Mouse (Mus musculus) liver, adult 2 months (tissue): ENCODE measurements around the gene Trabd. TPM values are rescaled to one million over a fixed set of nuclear protein-coding genes. Genes with fewer than 3 reads are reported as not detected.

Source experiments
- DNase-seq: peaks from one replicate; pipeline ENCODE4 v3.0.0-alpha.2; 2011; ENCODE audit warnings: low read depth, low spot score; ENCODE audit errors: extremely low read depth
- H3K27ac ChIP-seq: fragments of 200-500 bp; replicated peaks from 2 replicates; pipeline ENCODE4 v1.5.1; 2012; ENCODE audit warnings: low read depth, mild to moderate bottlenecking, control low read depth, inconsistent platforms, low read length; ENCODE audit not compliant: insufficient read depth
- H3K27me3 ChIP-seq: fragments of 200-500 bp; 2 replicates; pipeline ENCODE4 v1.6.1; 2012; ENCODE audit warnings: mild to moderate bottlenecking, moderate library complexity, low read length, inconsistent platforms; ENCODE audit not compliant: control insufficient read depth, insufficient read depth
- H3K36me3 ChIP-seq: fragments of 200-500 bp; 2 replicates; pipeline ENCODE4 v1.6.1; 2012; ENCODE audit warnings: low read length, inconsistent platforms; ENCODE audit not compliant: control insufficient read depth, insufficient read depth
- H3K4me1 ChIP-seq: fragments of 200-500 bp; 2 replicates; pipeline ENCODE4 v1.6.1; 2011; ENCODE audit warnings: low read length; ENCODE audit not compliant: control insufficient read depth, insufficient read depth
- H3K4me3 ChIP-seq: fragments of 200-500 bp; 2 replicates; pipeline ENCODE4 v1.5.1; 2011; ENCODE audit warnings: low read depth, mild to moderate bottlenecking, control low read depth, low read length, moderate library complexity; ENCODE audit not compliant: insufficient read depth
- H3K79me2 ChIP-seq: fragments of 200-500 bp; 2 replicates; pipeline ENCODE4 v1.6.1; 2012; ENCODE audit warnings: inconsistent platforms, mild to moderate bottlenecking, low read length, moderate library complexity; ENCODE audit not compliant: control insufficient read depth, insufficient read depth
- H3K9ac ChIP-seq: fragments of 200-500 bp; 2 replicates; pipeline ENCODE4 v1.6.1; 2012; ENCODE audit warnings: low read depth, mild to moderate bottlenecking, control low read depth, inconsistent platforms, low read length
- CTCF ChIP-seq: fragments of 200-500 bp; IDR thresholded peaks from 2 replicates; pipeline ENCODE4 v1.5.1; 2011; ENCODE audit warnings: low read depth, low read length, control low read depth
- POLR2A ChIP-seq: fragments of 200-500 bp; IDR thresholded peaks from 2 replicates; pipeline ENCODE4 v1.6.1; 2011; ENCODE audit warnings: low read length, control low read depth; ENCODE audit not compliant: insufficient read depth; ENCODE audit errors: extremely low read depth
- WGBS: fragments of 180-500 bp; shearing (Covaris S2); methylation state at CpG from one replicate; pipeline ENCODE4 v1.1.7; 2018; 5-methylcytosine and 5-hydroxymethylcytosine counted together
- polyA plus RNA-seq: library from polyadenylated mRNA; depleted of rRNA; stranded (reverse); fragments of >200 nt; gene quantifications from 2 replicates; pipeline ENCODE4 v1.2.3, GENCODE M21; 2012
- total RNA-seq: library from RNA; depleted of rRNA; stranded (reverse); fragments of >200 nt; gene quantifications from 2 replicates; pipeline ENCODE4 v1.2.3, GENCODE M21; 2014

Trabd gene
- total and polyA plus RNA-seq, 2 experiments = 64.0 to 81.6 TPM

GRCm38 (mm10) chr15:89123595-89123994 lies 48.7 kb downstream of the Trabd start:
- no peaks in the 10 kb centered on the region for H3K27me3 ChIP-seq
- H3K27ac ChIP-seq = no peak overlapping the region
- no peak for DNase-seq
- H3K4me1 ChIP-seq = peaks cover 17% of the 10 kb centered on the region
- H3K79me2 ChIP-seq = peaks cover 14% of the 10 kb centered on the region; the same call in 1 of the 2 replicates
- no peak overlapping the region for H3K9ac ChIP-seq
- TF ChIP-seq POLR2A = no peak
- TF ChIP-seq CTCF = no peak
- no peaks in the 10 kb centered on the region; the same call in 1 of the 2 replicates for H3K36me3 ChIP-seq
- no peak overlapping the region for H3K4me3 ChIP-seq
- 63% methylated on average over 11 of the region's 11 CpGs for WGBS

- H3K4me1 ChIP-seq = peaks cover 19% of the 10 kb centered on the region
Observed at GRCm38 (mm10) chr15:89124312-89124711, 49.4 kb downstream of the Trabd start.

GRCm38 (mm10) chr15:89125351-89125750 lies 50.4 kb downstream of the Trabd start:
- no peak for DNase-seq
- Histone ChIP-seq H3K27ac (no peak overlapping the region), H3K4me1 (peaks cover 19% of the 10 kb centered on the region), H3K4me3 (no peak overlapping the region), H3K9ac (no peak overlapping the region), H3K27me3 (no peaks in the 10 kb centered on the region), H3K36me3 (no peaks in the 10 kb centered on the region), H3K79me2 (peaks cover 14% of the 10 kb centered on the region; the same call in 1 of the 2 replicates)
- TF ChIP-seq POLR2A (no peak), CTCF (no peak)
- 97% methylated on average over 9 of the region's 9 CpGs for WGBS

More at GRCm38 (mm10) chr15:89124312-89124711, 49.4 kb downstream of the Trabd start:
- Histone ChIP-seq H3K79me2 (peaks cover 14% of the 10 kb centered on the region; the same call in 1 of the 2 replicates), H3K27ac (no peak overlapping the region), H3K9ac (no peak overlapping the region), H3K27me3 (no peaks in the 10 kb centered on the region), H3K4me3 (no peak overlapping the region), H3K36me3 (no peaks in the 10 kb centered on the region; the same call in 1 of the 2 replicates)
- TF ChIP-seq POLR2A (no peak), CTCF (no peak)
- 95% methylated on average over 3 of the region's 3 CpGs for WGBS
- no peak for DNase-seq

- H3K27me3 ChIP-seq = no peaks in the 10 kb centered on the region
- no peak for TF ChIP-seq POLR2A
- no peak for TF ChIP-seq CTCF
- peak; percentile 39 for DNase-seq
- H3K79me2 ChIP-seq = peaks cover 14% of the 10 kb centered on the region; the same call in 1 of the 2 replicates
- H3K4me1 ChIP-seq = peaks cover 19% of the 10 kb centered on the region
- H3K9ac ChIP-seq = no peak overlapping the region
- H3K27ac ChIP-seq = no peak overlapping the region
- no peak overlapping the region for H3K4me3 ChIP-seq
- no peaks in the 10 kb centered on the region for H3K36me3 ChIP-seq
- 71% methylated on average over 8 of the region's 8 CpGs for WGBS
Observed at GRCm38 (mm10) chr15:89126622-89127021, 51.7 kb downstream of the Trabd start.

GRCm38 (mm10) chr15:89127364-89127940 lies 52.5 kb downstream of the Trabd start:
- DNase-seq = no peak
- no peak for TF ChIP-seq CTCF
- no peak for TF ChIP-seq POLR2A

More at GRCm38 (mm10) chr15:89127364-89127940, 52.5 kb downstream of the Trabd start:
- Histone ChIP-seq H3K27me3 (no peaks in the 10 kb centered on the region), H3K79me2 (peaks cover 6% of the 10 kb centered on the region; the same call in 1 of the 2 replicates), H3K4me1 (peaks cover 12% of the 10 kb centered on the region), H3K27ac (no peak overlapping the region), H3K36me3 (no peaks in the 10 kb centered on the region), H3K9ac (0 out of 2 replicates have a peak overlapping the region, but pooled peaks have one; percentile 1), H3K4me3 (no peak overlapping the region)
- 82% methylated on average over 8 of the region's 8 CpGs for WGBS
